Mouse (Mus musculus) embryonic facial prominence, embryonic 12.5 days (tissue): ENCODE data around the gene Sprr2a3. TPM values are rescaled to one million over a fixed set of nuclear protein-coding genes. Genes with fewer than 3 reads are reported as not detected.
"Not testable (repeated sequence)": the region's sequence is repeated elsewhere in the genome, so short reads cannot be mapped to it uniquely, and the experiment has no call there.

Experiments used
- ATAC-seq: fragments of 200-750 bp; cut with Nextera tagmentation; 2 replicates; pipeline ENCODE4 v1.8.0; 2017; ENCODE audit not compliant: insufficient number of reproducible peaks, insufficient read depth, low FRiP score, low TSS enrichment
- H3K27ac ChIP-seq: fragments of 300-500 bp; sonication (generic); 2 replicates; pipeline ENCODE4 v1.5.1; 2016; ENCODE audit warnings: mild to moderate bottlenecking
- H3K27me3 ChIP-seq: fragments of 300-500 bp; sonication (generic); 2 replicates; pipeline ENCODE4 v1.6.1; 2016; ENCODE audit warnings: mild to moderate bottlenecking, moderate library complexity
- H3K36me3 ChIP-seq: fragments of 300-500 bp; sonication (generic); 2 replicates; pipeline ENCODE4 v1.6.1; 2016; ENCODE audit warnings: mild to moderate bottlenecking
- H3K4me1 ChIP-seq: fragments of 300-500 bp; sonication (generic); 2 replicates; pipeline ENCODE4 v1.6.1; 2016
- H3K4me2 ChIP-seq: fragments of 300-500 bp; sonication (generic); replicated peaks from 2 replicates; pipeline ENCODE4 v1.6.1; 2016; ENCODE audit warnings: mild to moderate bottlenecking, moderate library complexity
- H3K4me3 ChIP-seq: fragments of 300-500 bp; sonication (generic); 2 replicates; pipeline ENCODE4 v1.5.1; 2016; ENCODE audit warnings: mild to moderate bottlenecking
- H3K9ac ChIP-seq: fragments of 300-500 bp; sonication (generic); 2 replicates; pipeline ENCODE4 v1.6.1; 2016; ENCODE audit warnings: mild to moderate bottlenecking, moderate library complexity
- H3K9me3 ChIP-seq: fragments of 300-500 bp; sonication (generic); 2 replicates; pipeline ENCODE4 v1.6.1; 2016; ENCODE audit warnings: mild to moderate bottlenecking, moderate library complexity
- WGBS: fragments of 180-500 bp; shearing (Covaris S2); methylation state at CpG from one replicate; pipeline ENCODE4 v1.1.7; 2016; 5-methylcytosine and 5-hydroxymethylcytosine counted together
- polyA plus RNA-seq: library from polyadenylated mRNA; unstranded; fragments of >200 nt; fragmentation: Nextera tagmentation; extraction: Ambion mirVana; gene quantifications from 2 replicates; pipeline ENCODE4 v1.2.1, GENCODE M21; 2016

Gene Sprr2a3
- not detected in 2 replicates for polyA plus RNA-seq

- WGBS: 91% methylated on average over 1 of the region's 1 CpGs
- not testable (repeated sequence) for H3K27ac ChIP-seq, H3K27me3 ChIP-seq, H3K9me3 ChIP-seq, H3K4me3 ChIP-seq, ATAC-seq, H3K4me1 ChIP-seq, H3K36me3 ChIP-seq, H3K4me2 ChIP-seq, H3K9ac ChIP-seq
Observed at GRCm38 (mm10) chr3:92285101-92285500, at the start of gene Sprr2a3. Gene Sprr2a3 (plus strand): TSS chr3:92285417.

- no CpG with 5 or more reads among the region's 5 CpGs for WGBS
- not testable (repeated sequence) for H3K4me1 ChIP-seq, H3K4me3 ChIP-seq, H3K9me3 ChIP-seq, H3K36me3 ChIP-seq, H3K4me2 ChIP-seq, H3K9ac ChIP-seq, H3K27ac ChIP-seq, H3K27me3 ChIP-seq, ATAC-seq
Observed at GRCm38 (mm10) chr3:92236463-92237189, 48.6 kb upstream of the Sprr2a3 start.

- H3K4me3 ChIP-seq, ATAC-seq, H3K4me1 ChIP-seq, H3K9ac ChIP-seq, H3K36me3 ChIP-seq, H3K4me2 ChIP-seq, H3K9me3 ChIP-seq, H3K27me3 ChIP-seq, H3K27ac ChIP-seq: not testable (repeated sequence)
Observed at GRCm38 (mm10) chr3:92238736-92239135, 46.5 kb upstream of the Sprr2a3 start.

- H3K9me3 ChIP-seq, H3K27ac ChIP-seq, H3K36me3 ChIP-seq, H3K4me2 ChIP-seq, H3K9ac ChIP-seq, H3K4me1 ChIP-seq, H3K27me3 ChIP-seq, H3K4me3 ChIP-seq: not testable (repeated sequence)
- ATAC-seq: peak; percentile 53; the same call in 1 of the 2 replicates
- WGBS: no CpG with 5 or more reads among the region's 1 CpGs
Observed at GRCm38 (mm10) chr3:92239197-92239596, 46.0 kb upstream of the Sprr2a3 start.

GRCm38 (mm10) chr3:92244833-92245232 lies 40.4 kb upstream of the Sprr2a3 start:
- ATAC-seq, H3K4me2 ChIP-seq, H3K27me3 ChIP-seq, H3K4me3 ChIP-seq, H3K36me3 ChIP-seq, H3K27ac ChIP-seq, H3K9ac ChIP-seq, H3K4me1 ChIP-seq, H3K9me3 ChIP-seq: not testable (repeated sequence)

- no CpG with 5 or more reads among the region's 10 CpGs for WGBS
- H3K27me3 ChIP-seq, H3K9me3 ChIP-seq, H3K9ac ChIP-seq, ATAC-seq, H3K4me1 ChIP-seq, H3K27ac ChIP-seq, H3K36me3 ChIP-seq, H3K4me3 ChIP-seq, H3K4me2 ChIP-seq: not testable (repeated sequence)
Observed at GRCm38 (mm10) chr3:92246245-92246644, 39.0 kb upstream of the Sprr2a3 start.

GRCm38 (mm10) chr3:92248494-92248893 lies 36.7 kb upstream of the Sprr2a3 start:
- not testable (repeated sequence) for ATAC-seq, H3K36me3 ChIP-seq, H3K9ac ChIP-seq, H3K9me3 ChIP-seq, H3K4me2 ChIP-seq, H3K4me3 ChIP-seq, H3K4me1 ChIP-seq, H3K27me3 ChIP-seq, H3K27ac ChIP-seq

- ATAC-seq, H3K4me3 ChIP-seq, H3K27me3 ChIP-seq, H3K4me1 ChIP-seq, H3K9me3 ChIP-seq, H3K9ac ChIP-seq, H3K4me2 ChIP-seq, H3K27ac ChIP-seq, H3K36me3 ChIP-seq: not testable (repeated sequence)
- 89% methylated on average over 1 of the region's 2 CpGs for WGBS
Observed at GRCm38 (mm10) chr3:92250450-92250849, 34.8 kb upstream of the Sprr2a3 start.

GRCm38 (mm10) chr3:92253860-92254259 lies 31.4 kb upstream of the Sprr2a3 start:
- no CpG with 5 or more reads among the region's 8 CpGs for WGBS
- H3K9me3 ChIP-seq, H3K4me1 ChIP-seq, H3K9ac ChIP-seq, H3K27me3 ChIP-seq, H3K36me3 ChIP-seq, H3K4me3 ChIP-seq, H3K27ac ChIP-seq, H3K4me2 ChIP-seq: not testable (repeated sequence)
- peak; percentile 79 for ATAC-seq

- not testable (repeated sequence) for H3K4me1 ChIP-seq, ATAC-seq, H3K9me3 ChIP-seq, H3K27ac ChIP-seq, H3K36me3 ChIP-seq, H3K27me3 ChIP-seq, H3K4me2 ChIP-seq, H3K4me3 ChIP-seq, H3K9ac ChIP-seq
Observed at GRCm38 (mm10) chr3:92258526-92258925, 26.7 kb upstream of the Sprr2a3 start.

- H3K27me3 ChIP-seq, ATAC-seq: not testable (repeated sequence)
Observed at GRCm38 (mm10) chr3:92263462-92263861, 21.8 kb upstream of the Sprr2a3 start.

GRCm38 (mm10) chr3:92271414-92271985 lies 13.7 kb upstream of the Sprr2a3 start:
- H3K9me3 ChIP-seq, H3K4me1 ChIP-seq, H3K27ac ChIP-seq, H3K4me2 ChIP-seq, H3K36me3 ChIP-seq, H3K27me3 ChIP-seq, H3K9ac ChIP-seq, ATAC-seq, H3K4me3 ChIP-seq: not testable (repeated sequence)
- no CpG with 5 or more reads among the region's 4 CpGs for WGBS

More at GRCm38 (mm10) chr3:92263462-92263861, 21.8 kb upstream of the Sprr2a3 start:
- not testable (repeated sequence) for H3K27ac ChIP-seq, H3K36me3 ChIP-seq, H3K4me1 ChIP-seq, H3K4me3 ChIP-seq, H3K4me2 ChIP-seq, H3K9ac ChIP-seq, H3K9me3 ChIP-seq
- no CpG with 5 or more reads among the region's 2 CpGs for WGBS
